Mouse (Mus musculus) gastrocnemius, adult 2 months (tissue): ENCODE data around the gene Rpl38. TPM values are rescaled to one million over a fixed set of nuclear protein-coding genes. Genes with fewer than 3 reads are reported as not detected.

Source experiments
- DNase-seq: peaks from one replicate; pipeline ENCODE4 v3.0.0; 2022
- H3K27ac ChIP-seq: fragments of 200-600 bp; 2 replicates; pipeline ENCODE4 v1.8.1; 2022; ENCODE audit warnings: mild to moderate bottlenecking
- H3K4me3 ChIP-seq: fragments of 200-600 bp; 2 replicates; pipeline ENCODE4 v1.8.1; 2022; ENCODE audit warnings: mild to moderate bottlenecking, moderate library complexity
- CTCF ChIP-seq: fragments of 200-600 bp; IDR thresholded peaks from 2 replicates; pipeline ENCODE4 v1.8.1; 2022; ENCODE audit warnings: antibody characterized with exemption, mild to moderate bottlenecking, moderate library complexity
- intact Hi-C: fragments of 180-260 bp; cut with DNase I; formaldehyde crosslinking; loops from one replicate; pipeline ENCODE4 v1.15.1; 2025
- total RNA-seq, 2 experiments: library from RNA; stranded (reverse); gene quantifications; 2 replicates each; pipeline ENCODE4 v1.2.3; 2021

Gene Rpl38
- total RNA-seq, 2 experiments from 2014 or later = 544 to 670 TPM

DNA sequence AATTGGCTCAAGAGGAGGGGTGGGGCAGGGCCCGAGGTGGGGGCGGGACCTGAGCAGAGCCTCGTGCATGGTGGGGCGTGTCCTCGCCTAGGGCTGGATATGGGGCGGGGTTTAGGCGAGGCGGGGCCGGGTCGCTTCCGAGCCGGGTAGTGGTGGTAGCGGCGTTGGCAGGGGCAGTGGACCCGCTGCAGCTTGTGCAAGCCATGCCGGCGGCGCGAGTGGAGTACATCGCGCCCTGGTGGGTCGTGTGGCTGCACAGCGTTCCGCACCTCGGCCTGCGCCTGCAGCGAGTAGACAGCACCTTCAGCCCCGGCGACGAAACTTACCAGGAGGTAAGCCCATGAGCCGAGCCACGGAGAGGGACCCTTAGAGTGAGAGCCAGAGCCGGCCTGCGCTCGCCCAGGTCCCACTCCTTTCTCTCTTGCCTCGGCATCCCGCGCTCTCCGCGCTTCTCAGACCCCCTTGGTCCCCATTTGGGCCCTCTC, 7.1 kb downstream of the Rpl38 start, which contains the start of gene Ttyh2:
Gene Ttyh2 (plus strand): TSS at position 91 of the 485 bp plus-strand sequence.
- intact Hi-C loops = loop anchor here (5.0 to 10.0 kb wide), 2 partner anchors 52 to 709 kb away; partner anchors contain the start of genes Cdr2l and Dnaic2
- TF ChIP-seq CTCF = no peak
- H3K27ac ChIP-seq = peak within 1 kb of the TSS; percentile 90
- peak; percentile 94 for DNase-seq
- H3K4me3 ChIP-seq = peak within 1 kb of the TSS; percentile 97

DNA sequence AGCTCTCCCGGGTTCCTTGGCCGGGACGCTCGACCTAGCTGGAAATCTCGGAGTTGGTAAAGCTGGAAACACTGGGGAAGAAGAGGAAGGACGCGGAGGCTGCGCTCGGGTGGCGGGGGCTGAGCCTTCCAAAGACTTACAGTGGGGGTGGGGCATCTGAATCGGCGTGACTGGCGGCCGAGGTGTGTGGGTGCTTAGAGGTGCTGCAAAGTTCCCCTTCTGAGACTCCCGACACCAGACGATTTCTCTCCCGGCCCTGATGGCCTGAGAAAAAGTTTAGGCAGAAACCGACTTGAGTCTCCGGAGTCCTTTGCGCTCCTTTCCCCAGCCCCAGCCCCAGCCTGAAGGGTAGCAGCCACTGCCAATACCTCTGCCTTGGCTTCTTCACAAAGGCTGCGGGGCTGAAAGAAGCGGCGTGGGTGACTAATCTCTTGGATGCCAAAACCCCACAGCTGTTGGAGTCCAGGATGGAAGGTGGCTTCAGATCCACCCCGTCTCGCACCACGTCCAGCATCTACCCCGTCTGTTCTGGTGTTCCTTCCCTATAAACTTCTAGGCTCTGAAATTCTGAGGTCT, 7.6 kb downstream of the Rpl38 start:
- Histone ChIP-seq H3K27ac (peak overlapping the region; percentile 90), H3K4me3 (peak overlapping the region; percentile 97)
- intact Hi-C loops = loop anchor here (5.0 to 10.0 kb wide), 2 partner anchors 51 to 709 kb away; partner anchors contain the start of genes Cdr2l and Dnaic2
- TF ChIP-seq CTCF = no peak
- peak; percentile 67 for DNase-seq

DNA sequence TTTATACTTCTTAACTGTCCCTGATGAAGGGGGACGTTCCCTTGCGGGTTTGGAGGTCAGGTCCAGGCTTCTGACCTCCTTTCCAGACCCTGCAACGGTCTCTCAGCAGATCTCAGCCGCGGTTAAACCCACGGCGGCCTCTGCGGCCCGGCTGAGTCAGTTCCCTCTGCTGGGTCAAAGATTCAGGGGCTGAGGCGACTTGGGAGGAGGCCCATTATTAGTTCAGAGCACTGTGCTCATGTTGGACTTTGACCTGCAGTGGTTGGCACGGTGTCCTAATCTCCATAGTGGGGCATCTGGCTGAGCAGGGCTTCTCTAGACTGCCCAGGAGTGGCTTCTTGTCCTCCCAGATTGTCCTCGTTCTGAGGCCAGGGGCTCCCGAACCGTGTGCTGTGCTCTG, 8.1 kb downstream of the Rpl38 start:
- intact Hi-C loops = loop anchor here (5.0 to 10.0 kb wide), 2 partner anchors 51 to 708 kb away; partner anchors contain the start of genes Cdr2l and Dnaic2
- no peak for TF ChIP-seq CTCF
- DNase-seq = peak; percentile 72
- Histone ChIP-seq H3K4me3 (peak overlapping the region; percentile 97), H3K27ac (peak overlapping the region; percentile 90)

DNA sequence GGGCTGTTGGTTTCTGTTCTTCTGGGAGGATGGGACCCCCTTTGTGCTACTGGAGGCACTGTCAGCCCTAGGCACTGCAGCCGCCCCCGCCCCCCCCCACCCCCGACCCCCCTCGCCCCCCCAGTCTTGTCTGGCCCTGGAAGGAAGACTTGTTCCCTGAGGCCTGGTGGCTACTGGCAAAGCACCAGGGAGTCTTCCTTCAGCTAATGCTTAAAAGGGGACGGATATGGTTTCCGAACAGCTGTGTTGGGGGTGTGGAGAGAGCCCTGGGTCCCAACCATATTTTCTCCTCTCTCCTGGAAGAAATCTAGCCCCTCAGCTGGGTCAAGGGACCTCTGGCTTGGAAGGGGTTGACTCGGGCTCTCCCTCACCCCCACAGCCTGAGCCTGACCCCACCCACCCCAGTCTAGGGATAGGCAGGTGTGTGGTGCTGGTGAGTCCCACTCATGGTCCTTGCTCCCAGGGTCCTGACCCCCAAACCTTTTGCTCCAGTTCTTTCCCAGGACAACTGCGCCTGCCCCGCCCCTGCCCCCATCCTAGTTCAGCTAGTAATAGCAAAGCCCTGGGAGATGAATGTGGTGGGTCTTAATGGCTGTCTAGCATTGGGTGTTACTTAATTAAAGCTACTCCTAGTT, 8.7 kb downstream of the Rpl38 start:
- Histone ChIP-seq H3K27ac (peak overlapping the region; percentile 90), H3K4me3 (peak overlapping the region; percentile 97)
- TF ChIP-seq CTCF = no peak
- intact Hi-C loops = loop anchor here (5.0 to 10.0 kb wide), 2 partner anchors 50 to 708 kb away; partner anchors contain the start of genes Cdr2l and Dnaic2
- DNase-seq = peak; percentile 79

DNA sequence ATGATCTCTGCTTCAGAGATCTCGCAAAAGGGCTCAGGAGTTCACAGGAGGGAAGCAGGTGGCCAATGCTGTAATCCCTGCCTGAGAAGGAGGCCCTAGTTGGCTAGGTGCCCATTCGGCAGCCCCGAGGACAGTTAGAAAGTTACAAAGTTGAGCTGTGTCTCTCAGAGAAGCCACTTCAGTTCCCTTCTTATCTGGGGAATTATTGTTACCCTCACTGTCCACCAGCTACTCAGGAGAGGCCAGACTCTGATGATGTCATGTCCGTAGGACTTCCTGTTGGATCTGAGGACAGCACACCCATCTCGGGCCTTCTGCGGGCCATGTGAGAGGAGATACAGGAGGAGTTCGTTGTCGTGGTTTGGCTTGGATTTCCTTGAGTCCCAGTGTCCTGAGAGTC, 11.3 kb downstream of the Rpl38 start:
- intact Hi-C loops = loop anchor here (5.0 to 10.0 kb wide), 2 partner anchors 48 to 705 kb away; partner anchors contain the start of genes Cdr2l and Dnaic2
- Histone ChIP-seq H3K27ac (peak overlapping the region; percentile 81), H3K4me3 (peak overlapping the region; percentile 28)
- DNase-seq = peak; percentile 53
- TF ChIP-seq CTCF = no peak

DNA sequence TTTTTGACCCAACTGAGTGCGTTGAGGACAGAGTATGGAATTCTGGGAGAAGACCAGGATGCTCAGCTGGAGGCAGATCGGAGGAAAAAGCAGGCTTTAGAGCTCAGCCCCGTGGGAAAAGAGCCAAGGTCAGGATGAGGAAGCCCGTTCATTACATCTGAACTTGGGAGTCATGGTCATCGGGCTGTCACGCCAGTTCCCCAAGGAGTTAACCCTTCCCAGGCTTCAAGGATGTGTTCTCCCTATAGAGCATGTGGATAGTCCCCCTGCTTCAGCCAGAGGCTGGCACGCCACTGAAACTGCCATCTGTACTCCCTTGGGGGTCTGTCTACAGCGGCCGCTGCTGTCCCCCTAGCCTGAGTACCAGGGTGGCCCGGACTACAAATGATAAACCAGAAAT, 12.0 kb downstream of the Rpl38 start:
- TF ChIP-seq CTCF = no peak
- peak overlapping the region; percentile 81 for H3K27ac ChIP-seq
- intact Hi-C loops = no loop called here
- peak overlapping the region; percentile 26 for H3K4me3 ChIP-seq
- DNase-seq = peak; percentile 40

DNA sequence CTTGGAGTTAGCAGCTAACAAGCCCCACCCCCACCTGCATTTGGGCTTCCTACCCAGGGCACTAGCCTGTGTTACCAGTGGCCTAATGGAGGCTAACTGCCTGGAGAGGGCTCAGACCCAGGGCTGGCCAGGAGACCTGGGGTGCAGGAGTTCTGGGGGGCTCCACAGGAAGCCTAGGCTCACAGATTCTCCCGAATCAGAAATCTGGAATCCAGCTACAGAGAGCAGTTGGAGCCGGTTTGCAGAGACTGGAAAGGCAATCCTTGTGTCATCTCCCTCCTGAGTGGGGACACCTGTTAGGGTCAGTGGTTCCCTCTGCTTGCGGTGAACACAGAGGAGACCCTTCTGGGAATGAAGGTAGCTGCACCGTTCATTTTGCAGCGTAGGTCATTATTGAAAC, 12.7 kb downstream of the Rpl38 start:
- Histone ChIP-seq H3K27ac (peak overlapping the region; percentile 81), H3K4me3 (no peak overlapping the region)
- TF ChIP-seq CTCF = no peak
- intact Hi-C loops = no loop called here
- no peak for DNase-seq

DNA sequence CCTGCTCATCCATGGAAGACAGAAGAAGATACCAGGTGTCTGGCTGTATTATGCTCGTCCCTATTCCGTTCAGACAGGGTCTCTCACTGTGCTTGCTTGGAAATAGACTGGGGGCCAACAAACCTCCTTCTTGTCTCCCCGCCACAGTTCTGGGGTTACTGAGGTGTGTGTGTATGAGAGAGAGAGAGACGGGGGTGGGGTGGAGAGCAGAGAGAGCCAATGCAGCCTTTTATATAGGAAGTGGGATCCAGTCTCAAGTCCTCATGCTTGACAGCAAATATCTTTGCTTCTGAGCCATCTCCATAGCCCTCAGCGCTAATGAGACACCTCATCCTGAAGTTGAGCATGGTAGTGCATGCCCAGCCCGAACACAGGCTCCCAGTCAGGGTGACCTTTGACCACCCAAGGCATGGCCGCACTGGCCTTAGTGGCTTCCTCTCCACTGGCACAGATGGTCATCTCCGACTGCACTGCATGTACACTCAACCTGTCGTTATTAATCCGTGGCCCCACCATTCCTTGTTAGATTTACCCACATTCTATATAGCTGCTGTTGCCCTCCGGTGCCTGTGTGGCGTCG, 14.1 kb downstream of the Rpl38 start:
- peak overlapping the region; percentile 91 for H3K27ac ChIP-seq
- peak; percentile 57 for DNase-seq
- H3K4me3 ChIP-seq = peak overlapping the region; percentile 45
- intact Hi-C loops = no loop called here
- TF ChIP-seq CTCF = no peak

DNA sequence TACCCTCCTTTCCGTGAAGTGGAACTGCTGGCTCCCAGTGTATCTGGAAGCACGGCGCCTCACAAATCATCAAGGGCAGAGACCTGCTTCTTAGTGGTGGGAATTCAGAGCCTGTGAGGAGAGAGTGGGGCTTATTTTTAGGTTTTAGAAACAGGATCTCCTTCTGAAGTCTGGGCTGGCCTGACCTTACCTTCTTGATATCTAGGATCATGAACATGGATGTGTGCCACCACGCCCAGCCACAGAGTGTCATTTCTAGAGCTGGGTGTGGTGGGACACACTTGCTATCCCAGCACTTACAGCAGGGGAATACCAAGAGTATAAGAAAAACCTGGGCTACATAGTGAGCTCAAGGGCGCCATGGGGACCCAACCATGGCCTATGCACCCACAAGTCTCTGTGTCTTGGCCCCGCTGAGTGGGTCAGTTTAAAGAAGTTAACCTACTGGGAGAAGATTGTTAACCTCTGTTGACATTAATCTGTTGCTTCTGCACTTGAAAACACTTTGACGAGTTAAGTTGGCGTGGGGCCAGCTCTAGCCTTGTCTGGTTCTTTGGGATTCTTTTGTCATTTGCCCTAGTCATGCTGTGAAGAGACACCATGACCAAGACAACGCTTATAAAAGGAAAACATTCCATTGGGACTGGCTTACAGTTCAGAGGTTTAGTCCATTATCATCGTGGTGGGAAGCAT, 14.9 kb downstream of the Rpl38 start:
- Histone ChIP-seq H3K27ac (peak overlapping the region; percentile 91), H3K4me3 (peak overlapping the region; percentile 45)
- TF ChIP-seq CTCF = no peak
- intact Hi-C loops = no loop called here
- peak; percentile 83 for DNase-seq

DNA sequence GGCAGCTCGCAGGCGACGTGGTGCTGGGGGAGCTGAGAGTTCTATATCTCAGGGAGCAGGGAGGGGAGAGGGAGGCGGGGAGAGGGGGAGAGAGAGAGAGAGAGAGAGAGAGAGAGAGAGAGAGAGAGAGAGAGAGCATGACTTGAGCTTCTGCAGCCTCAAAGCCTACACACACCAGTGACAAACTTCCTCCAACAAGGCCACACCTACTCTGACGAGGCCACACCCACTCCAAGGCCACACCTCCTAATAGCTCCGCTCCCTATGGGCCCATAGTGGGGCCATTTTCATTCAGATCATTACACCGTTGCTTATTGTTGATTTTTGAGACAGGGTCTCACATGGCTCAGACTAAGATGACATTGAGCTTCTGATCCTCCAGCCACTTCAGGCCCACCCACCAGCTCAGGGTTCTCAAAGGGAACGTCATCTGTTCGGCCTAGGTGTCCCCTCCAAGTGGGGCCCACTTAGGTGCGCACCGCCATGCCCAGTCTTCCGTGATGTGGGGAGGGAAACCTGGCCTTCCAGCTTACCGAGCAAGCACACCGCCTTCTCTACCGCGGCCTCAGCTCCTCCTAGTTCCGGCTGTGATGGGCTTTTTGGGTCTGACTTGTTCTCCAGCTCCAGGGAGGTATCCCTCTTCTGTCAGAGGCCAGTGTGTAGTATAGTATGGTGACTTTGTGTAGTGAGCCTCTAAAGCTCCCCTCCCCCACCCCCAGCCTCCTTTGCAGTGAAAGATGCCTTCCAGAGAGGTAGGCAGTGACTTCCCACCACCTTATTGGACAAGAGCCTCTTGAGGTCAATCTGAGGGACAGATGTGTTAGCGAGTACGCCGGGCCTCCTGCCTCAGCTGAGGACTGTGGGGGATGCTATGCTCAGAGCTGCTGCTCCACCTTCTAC, 15.6 kb downstream of the Rpl38 start:
- no peak for DNase-seq
- H3K27ac ChIP-seq = peak overlapping the region; percentile 91
- H3K4me3 ChIP-seq = no peak overlapping the region
- intact Hi-C loops = no loop called here
- no peak for TF ChIP-seq CTCF

DNA sequence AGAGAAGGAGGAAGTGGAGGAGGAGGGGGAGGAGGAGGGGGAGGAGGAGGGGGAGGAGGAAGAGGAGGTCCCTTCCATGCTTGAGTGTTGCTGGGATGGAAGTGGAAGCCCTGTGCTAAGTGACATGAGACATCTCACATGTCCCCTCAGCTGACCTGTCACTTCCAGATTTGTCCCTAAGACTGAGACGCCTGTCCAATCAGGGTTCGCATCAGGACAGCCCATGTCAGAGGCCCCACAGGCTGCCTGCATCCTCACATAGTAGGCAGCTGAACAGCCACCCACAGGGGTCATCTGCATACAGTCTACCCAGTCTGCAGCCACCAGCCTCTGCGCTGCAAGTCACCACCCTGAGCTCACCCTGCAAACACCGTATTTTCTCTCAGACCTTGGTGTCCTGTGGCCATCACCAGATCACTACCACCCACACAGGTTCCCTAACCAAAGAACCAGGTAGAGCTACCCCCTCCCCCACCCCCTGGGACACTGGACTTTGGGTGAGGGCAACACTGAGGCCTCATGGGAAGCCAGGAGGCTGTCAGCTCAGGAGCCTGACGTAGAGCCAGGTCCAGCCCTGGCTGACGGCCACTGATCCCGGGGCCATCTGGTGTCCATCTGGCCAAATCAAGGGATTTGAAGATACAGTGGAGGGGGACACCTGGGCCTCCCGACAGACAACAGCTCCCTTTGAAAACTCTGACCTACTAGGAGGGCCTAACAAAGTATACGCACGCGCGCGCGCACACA, 16.5 kb downstream of the Rpl38 start:
- DNase-seq = peak; percentile 72
- Histone ChIP-seq H3K4me3 (peak overlapping the region; percentile 0; the same call in 1 of the 2 replicates), H3K27ac (peak overlapping the region; percentile 91)
- intact Hi-C loops = no loop called here
- no peak for TF ChIP-seq CTCF
